Mouse (Mus musculus) limb, embryonic 14.5 days (tissue): ENCODE results near the gene Tmc8. TPM values are rescaled to one million over a fixed set of nuclear protein-coding genes. Genes with fewer than 3 reads are reported as not detected.

ENCODE experiments used
- ATAC-seq: fragments of 200-750 bp; cut with Nextera tagmentation; 2 replicates; pipeline ENCODE4 v1.8.0; 2017; ENCODE audit warnings: low read depth, moderate number of reproducible peaks, moderate TSS enrichment; ENCODE audit not compliant: low FRiP score
- DNase-seq: peaks from one replicate; pipeline ENCODE4 v3.0.0-alpha.2; 2015; ENCODE audit warnings: low spot score
- H3K27ac ChIP-seq: fragments of 300-500 bp; sonication (generic); replicated peaks from 2 replicates; pipeline ENCODE4 v1.5.1; 2014; ENCODE audit warnings: low read depth, mild to moderate bottlenecking, low read length, moderate library complexity, mixed read lengths
- H3K27me3 ChIP-seq: fragments of 300-500 bp; sonication (generic); 2 replicates; pipeline ENCODE4 v1.6.1; 2014; ENCODE audit warnings: low read length, mixed read lengths; ENCODE audit not compliant: control insufficient read depth, insufficient read depth
- H3K36me3 ChIP-seq: fragments of 300-500 bp; sonication (generic); 2 replicates; pipeline ENCODE4 v1.6.1; 2014; ENCODE audit warnings: mild to moderate bottlenecking, low read length, moderate library complexity, mixed read lengths; ENCODE audit not compliant: control insufficient read depth, insufficient read depth
- H3K4me1 ChIP-seq: fragments of 300-500 bp; sonication (generic); 2 replicates; pipeline ENCODE4 v1.6.1; 2014; ENCODE audit warnings: antibody characterized with exemption, low read length, mixed read lengths; ENCODE audit not compliant: control insufficient read depth, insufficient read depth
- H3K4me2 ChIP-seq: fragments of 300-500 bp; sonication (generic); replicated peaks from 2 replicates; pipeline ENCODE4 v1.6.1; 2014; ENCODE audit warnings: low read depth, mild to moderate bottlenecking, low read length, moderate library complexity; ENCODE audit not compliant: severe bottlenecking
- H3K4me3 ChIP-seq: fragments of 300-500 bp; sonication (generic); replicated peaks from 2 replicates; pipeline ENCODE4 v1.5.1; 2014; ENCODE audit warnings: low read length
- H3K9ac ChIP-seq: fragments of 300-500 bp; sonication (generic); 2 replicates; pipeline ENCODE4 v1.6.1; 2014; ENCODE audit warnings: mild to moderate bottlenecking, low read depth, low read length, moderate library complexity; ENCODE audit not compliant: severe bottlenecking
- H3K9me3 ChIP-seq: fragments of 300-500 bp; sonication (generic); 2 replicates; pipeline ENCODE4 v1.6.1; 2016; ENCODE audit warnings: low read length; ENCODE audit not compliant: control insufficient read depth
- POLR2A ChIP-seq: fragments of 200-500 bp; IDR thresholded peaks from 2 replicates; pipeline ENCODE4 v1.8.0; 2012; ENCODE audit warnings: inconsistent platforms, mild to moderate bottlenecking, moderate library complexity, borderline replicate concordance; ENCODE audit not compliant: insufficient read depth, insufficient read length; ENCODE audit errors: extremely low read depth
- WGBS: fragments of 180-500 bp; shearing (Covaris S2); extraction: QIAGEN DNeasy Blood & Tissue Kit; methylation state at CpG from one replicate; pipeline ENCODE4 v1.1.7; 2014; 5-methylcytosine and 5-hydroxymethylcytosine counted together
- polyA plus RNA-seq, 2 experiments: library from polyadenylated mRNA; depleted of rRNA in 1 of 2; stranded (reverse) in 1 of 2; unstranded in 1 of 2; fragments of >200 nt; fragmentation: Nextera tagmentation in 1 of 2; extraction: Ambion mirVana in 1 of 2; gene quantifications; 2 replicates each; pipeline versions ENCODE4 v1.2.1 to v1.2.3; 2012 to 2014

Tmc8 gene
- polyA plus RNA-seq, 2 experiments: 1.1 to 3.1 TPM

DNA sequence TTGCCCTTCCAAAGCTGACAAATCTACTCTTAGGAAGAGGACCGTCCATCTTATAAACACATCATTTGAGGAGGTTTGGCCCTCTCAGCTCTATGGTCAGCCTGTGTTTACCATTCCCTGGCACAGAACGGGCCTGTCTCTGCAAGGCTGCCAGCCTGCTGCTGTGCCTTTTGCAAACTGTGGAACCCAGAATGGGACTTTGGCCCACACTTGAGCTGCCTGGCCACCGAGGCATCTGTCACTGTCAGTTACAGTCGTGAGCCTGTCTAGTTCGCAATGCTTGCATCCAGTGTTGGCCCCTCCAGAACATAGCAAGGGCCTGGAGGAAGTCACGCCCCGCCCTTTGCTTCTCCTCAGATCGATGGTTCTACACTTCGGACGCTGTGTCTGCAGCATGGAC, 22.6 kb upstream of the Tmc8 start:
- ATAC-seq (no peak), DNase-seq (no peak)
- TF ChIP-seq POLR2A: no peak
- no peaks in the 10 kb centered on the region for H3K4me1 ChIP-seq
- peaks cover 92% of the 10 kb centered on the region for H3K36me3 ChIP-seq
- no peaks in the 10 kb centered on the region for H3K27me3 ChIP-seq
- no peaks in the 10 kb centered on the region for H3K9me3 ChIP-seq
- 94% methylated on average over 10 of the region's 10 CpGs for WGBS
- H3K27ac ChIP-seq: no peak overlapping the region
- no peak overlapping the region for H3K4me2 ChIP-seq
- H3K9ac ChIP-seq: no peak overlapping the region
- H3K4me3 ChIP-seq: no peak overlapping the region

DNA sequence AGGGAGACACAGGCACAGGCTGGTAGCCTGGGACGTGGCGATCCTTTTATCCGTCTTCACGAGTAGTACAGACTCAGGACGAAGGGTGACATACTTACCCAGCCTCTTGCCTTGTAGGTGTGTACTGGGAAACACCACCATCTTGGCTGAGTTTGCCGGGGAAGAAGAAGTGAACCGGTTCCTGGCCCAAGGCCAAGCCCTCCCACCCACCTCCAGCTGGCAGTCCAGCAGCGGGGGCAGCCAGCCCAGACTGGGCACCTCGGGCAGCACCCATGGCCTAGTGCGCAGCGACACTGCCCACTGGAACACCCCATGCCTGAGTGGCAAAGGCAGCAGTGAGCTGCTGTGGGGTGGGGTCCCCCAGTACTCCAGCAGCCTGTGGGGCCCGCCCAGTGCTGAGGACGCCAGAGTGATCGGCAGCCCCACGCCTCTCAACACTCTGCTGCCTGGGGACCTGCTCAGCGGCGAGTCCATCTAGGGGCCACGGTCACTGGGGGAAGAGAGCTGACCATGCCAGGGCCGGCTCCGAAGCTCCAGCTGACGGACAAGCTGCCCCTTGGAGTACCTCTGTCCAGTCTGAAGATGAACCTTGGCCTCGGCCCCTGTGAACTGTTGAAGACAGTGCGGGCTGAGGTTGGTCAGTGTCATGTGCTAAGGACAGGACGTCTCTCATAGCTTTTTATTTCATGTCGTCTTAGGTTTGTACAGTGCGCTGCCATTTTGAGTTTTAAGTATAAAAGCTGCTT, 21.3 kb upstream of the Tmc8 start:
- DNase-seq (no peak), ATAC-seq (no peak)
- no peak for TF ChIP-seq POLR2A
- H3K4me1 ChIP-seq: no peaks in the 10 kb centered on the region
- H3K4me3 ChIP-seq: no peak overlapping the region
- H3K9me3 ChIP-seq: no peaks in the 10 kb centered on the region
- no peaks in the 10 kb centered on the region for H3K27me3 ChIP-seq
- H3K9ac ChIP-seq: no peak overlapping the region
- no peak overlapping the region for H3K27ac ChIP-seq
- whole genome bisulfite sequencing: 90% methylated on average over 26 of the region's 26 CpGs
- peaks cover 92% of the 10 kb centered on the region for H3K36me3 ChIP-seq
- H3K4me2 ChIP-seq: no peak overlapping the region

DNA sequence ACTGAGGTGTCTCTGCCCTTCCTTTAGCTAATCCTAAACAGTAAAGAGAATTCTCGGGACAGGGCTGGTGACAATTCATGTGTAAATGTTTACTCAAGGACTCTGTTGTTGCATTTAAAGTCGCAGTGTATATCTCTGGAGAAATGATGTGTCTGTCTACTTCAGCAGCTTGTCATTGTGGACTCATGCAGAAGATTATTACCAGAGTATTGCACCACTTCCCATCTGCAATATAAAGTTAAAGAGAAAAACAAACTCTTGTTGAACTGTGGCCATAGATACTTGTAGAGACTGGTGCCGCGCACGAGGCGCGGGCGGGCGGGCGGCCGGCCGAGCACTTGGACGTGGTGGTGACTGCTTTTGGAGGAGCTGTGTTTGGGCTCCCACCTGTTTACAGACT, 20.1 kb upstream of the Tmc8 start:
- ATAC-seq: no peak
- Histone ChIP-seq H3K4me3 (no peak overlapping the region), H3K27me3 (no peaks in the 10 kb centered on the region), H3K9me3 (no peaks in the 10 kb centered on the region), H3K4me2 (no peak overlapping the region), H3K36me3 (peaks cover 91% of the 10 kb centered on the region), H3K9ac (no peak overlapping the region), H3K27ac (no peak overlapping the region), H3K4me1 (no peaks in the 10 kb centered on the region)
- DNase-seq: no peak
- WGBS: 94% methylated on average over 13 of the region's 13 CpGs
- TF ChIP-seq POLR2A: no peak

DNA sequence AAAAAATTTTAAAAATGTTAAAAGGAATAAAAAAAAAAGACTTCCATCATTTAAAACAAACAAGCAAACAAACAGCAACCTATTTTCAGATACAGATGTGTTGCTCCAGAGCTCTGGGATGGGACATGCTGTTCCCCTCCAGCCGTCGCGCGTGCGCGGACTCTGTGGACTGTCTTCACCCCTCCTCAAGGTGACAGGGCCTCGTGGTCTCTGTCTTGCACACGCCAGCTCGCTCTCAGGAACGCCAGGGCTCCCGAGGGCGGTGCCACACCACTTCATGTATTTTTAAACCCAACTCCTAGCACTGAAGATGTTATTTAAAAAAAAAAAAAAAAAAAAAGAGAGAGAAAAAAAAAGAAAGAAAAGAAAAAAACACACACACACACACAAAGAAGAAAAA, 19.6 kb upstream of the Tmc8 start:
- no peaks in the 10 kb centered on the region for H3K27me3 ChIP-seq
- H3K27ac ChIP-seq: no peak overlapping the region
- H3K9me3 ChIP-seq: no peaks in the 10 kb centered on the region
- WGBS: 88% methylated on average over 12 of the region's 12 CpGs
- H3K4me1 ChIP-seq: no peaks in the 10 kb centered on the region
- no peak overlapping the region for H3K4me3 ChIP-seq
- no peak overlapping the region for H3K4me2 ChIP-seq
- no peak overlapping the region for H3K9ac ChIP-seq
- DNase-seq (no peak), ATAC-seq (no peak)
- no peak for TF ChIP-seq POLR2A
- H3K36me3 ChIP-seq: peaks cover 86% of the 10 kb centered on the region

DNA sequence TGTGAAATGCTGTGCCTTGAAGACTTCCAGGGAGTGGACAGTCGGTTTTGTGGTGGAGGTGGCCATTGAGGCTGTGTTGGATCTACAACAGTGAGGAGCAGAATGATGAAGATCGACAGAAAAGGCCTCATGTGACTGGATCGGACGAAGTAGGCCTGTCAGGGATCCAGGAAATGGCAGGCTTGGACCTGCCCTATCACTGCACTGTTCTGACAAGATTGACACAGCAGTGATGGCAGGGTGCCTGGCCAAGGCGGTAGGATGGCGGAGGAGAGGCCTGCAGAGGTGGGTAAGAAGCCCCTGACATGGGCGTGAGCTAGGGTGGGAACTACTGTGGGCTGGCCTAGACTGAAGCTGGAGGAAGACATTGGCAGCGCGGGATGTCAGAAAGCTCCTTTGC, 17.6 kb upstream of the Tmc8 start:
- Histone ChIP-seq H3K4me3 (no peak overlapping the region), H3K27me3 (no peaks in the 10 kb centered on the region), H3K4me1 (no peaks in the 10 kb centered on the region), H3K36me3 (peaks cover 65% of the 10 kb centered on the region), H3K27ac (no peak overlapping the region), H3K9me3 (no peaks in the 10 kb centered on the region), H3K9ac (no peak overlapping the region), H3K4me2 (no peak overlapping the region)
- ATAC-seq (no peak), DNase-seq (no peak)
- WGBS: 85% methylated on average over 9 of the region's 9 CpGs
- no peak for TF ChIP-seq POLR2A
